Mouse (Mus musculus) B cell, adult 2 months (primary cell): Measurements from ENCODE around the gene Aunip.
A peak's percentile ranks its signal among the peaks of the same experiment; 100 is the strongest.

Experiments used
- DNase-seq, 2 experiments: peaks; one replicate each; pipeline ENCODE4 v3.0.0; 2022

Aunip gene

DNA sequence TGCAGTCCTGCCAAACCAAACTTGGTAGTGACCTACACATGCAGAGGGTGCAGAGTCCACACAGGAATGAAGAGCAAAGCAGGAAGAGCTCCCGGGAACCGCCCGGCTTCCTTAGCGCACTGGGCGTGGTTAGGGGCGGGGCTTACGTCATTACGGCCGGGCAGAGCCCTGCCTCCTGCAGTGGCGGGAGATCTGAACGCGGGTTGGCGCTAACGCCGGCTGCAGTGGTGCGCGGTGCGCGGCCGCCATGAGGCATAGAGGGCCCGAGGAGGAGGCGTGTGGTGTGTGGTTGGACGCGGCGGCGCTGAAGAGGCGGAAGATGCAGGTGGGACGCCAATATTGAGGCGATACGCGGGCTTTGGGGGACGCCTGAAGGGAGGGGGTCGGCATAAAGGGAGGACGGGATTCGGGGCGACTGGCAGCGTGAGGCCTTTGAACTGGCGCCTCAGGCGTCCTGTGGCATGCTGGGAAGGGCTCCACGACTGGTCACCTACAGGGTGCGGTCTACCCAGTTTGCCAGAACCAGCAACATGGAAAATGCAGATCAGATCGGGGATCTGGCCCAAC, at the start of gene Aunip:
Aunip (plus strand) TSS at position 155 of the 567 bp plus-strand sequence.
- DNase-seq, result peak; percentile 79 to 83

- DNase-seq, result no peak
Measured at GRCm38 (mm10) chr4:134461252-134461651, 49.5 kb upstream of the Aunip start.

- DNase-seq, result no peak
Measured at GRCm38 (mm10) chr4:134465789-134466188, 45.0 kb upstream of the Aunip start.

DNA sequence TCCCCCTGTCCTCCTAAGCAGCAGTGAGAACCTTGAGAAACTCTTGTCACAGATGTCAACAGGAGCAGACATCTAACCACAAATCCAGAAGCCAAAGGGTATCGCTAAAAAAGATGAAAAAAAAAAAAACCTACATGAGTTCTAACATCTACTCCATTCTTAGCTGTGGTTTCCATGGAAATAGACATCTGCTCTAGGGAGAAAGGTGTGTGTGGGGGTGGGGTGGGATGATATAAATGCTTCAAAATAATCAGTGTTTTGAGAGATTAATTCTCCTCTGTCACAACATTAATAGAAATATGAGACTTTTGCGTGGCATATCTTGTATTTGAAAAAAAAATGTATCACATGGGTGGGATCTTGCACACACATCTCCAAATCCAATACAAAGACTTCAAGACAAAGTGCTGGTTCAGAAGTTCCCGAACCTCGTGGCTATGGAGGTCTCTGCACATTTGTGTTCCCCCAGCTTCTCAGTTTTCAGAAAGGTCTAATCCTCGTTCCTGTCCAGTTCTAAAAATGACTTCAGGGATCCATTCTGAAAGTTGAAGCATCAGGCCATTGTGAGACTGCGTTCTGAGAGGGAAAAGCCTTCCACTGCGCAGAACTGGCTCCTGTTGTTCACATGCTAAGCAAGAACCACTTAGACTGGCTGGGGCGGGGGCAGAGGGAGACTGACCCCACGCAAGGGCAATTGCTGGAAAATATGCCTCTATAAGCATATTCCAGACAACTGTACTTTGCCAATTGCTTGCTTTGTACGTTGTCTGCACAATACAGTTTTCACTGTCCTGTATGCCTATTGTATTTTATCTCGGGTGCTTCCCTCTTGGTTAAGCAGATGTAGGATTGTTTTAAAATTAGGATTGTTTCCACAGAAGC, 44.2 kb upstream of the Aunip start:
- no peak for DNase-seq

GRCm38 (mm10) chr4:134467435-134468214, 43.2 kb upstream of the Aunip start:
- peak; percentile 28 to 37 for DNase-seq

GRCm38 (mm10) chr4:134468215-134468575, 42.6 kb upstream of the Aunip start, which contains the start of gene Stmn1:
Gene Stmn1, plus strand, starts transcription at chr4:134468320.
- peak; percentile 90 to 91 for DNase-seq

- DNase-seq, result peak; percentile 99
Measured at GRCm38 (mm10) chr4:134468578-134469266, 42.1 kb upstream of the Aunip start.

DNA sequence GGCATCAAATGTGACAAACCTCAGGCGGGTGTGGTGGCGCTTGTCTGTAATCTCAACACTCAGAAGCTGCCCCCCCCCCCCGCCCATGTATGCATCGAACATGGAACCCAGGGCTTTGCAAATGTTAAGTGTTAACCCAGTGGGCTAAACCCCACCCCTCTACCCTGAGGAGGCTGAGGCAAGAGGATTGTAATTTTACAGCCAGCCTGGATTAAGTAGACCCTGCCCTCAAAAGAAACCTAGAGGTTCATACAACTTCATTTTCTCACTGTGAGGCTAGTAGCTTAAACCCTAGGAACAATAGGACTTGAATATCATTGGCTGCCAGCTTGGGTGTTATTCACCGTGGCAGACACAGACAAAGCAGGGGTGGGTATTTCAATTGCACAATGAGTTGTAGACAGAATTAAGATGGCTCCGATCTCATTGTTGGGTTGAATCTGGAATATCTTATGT, 41.4 kb upstream of the Aunip start:
- DNase-seq, result no peak

DNA sequence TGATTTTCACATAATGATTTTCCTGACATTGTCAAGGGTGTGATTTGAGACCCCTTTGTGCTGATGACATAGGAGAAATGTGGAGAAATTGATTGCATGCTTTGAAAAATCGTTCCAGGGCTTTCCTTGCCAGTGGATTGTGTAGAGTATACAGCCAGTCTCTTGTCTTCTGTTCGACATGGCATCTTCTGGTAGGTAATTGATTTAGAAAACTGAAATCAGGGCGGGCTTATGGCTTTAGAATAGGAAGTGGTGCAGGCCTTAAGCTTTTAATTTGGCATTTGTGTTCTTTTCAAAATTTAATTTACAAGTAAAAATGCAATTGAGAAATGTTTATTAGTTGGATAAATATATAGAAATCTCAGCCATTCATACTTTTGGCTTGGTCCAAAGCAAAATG, 40.8 kb upstream of the Aunip start:
- DNase-seq, result no peak

- DNase-seq, result no peak
Measured at GRCm38 (mm10) chr4:134471469-134471868, 39.3 kb upstream of the Aunip start.

- DNase-seq, result no peak
Measured at GRCm38 (mm10) chr4:134473764-134474163, 37.0 kb upstream of the Aunip start.

- no peak for DNase-seq
Measured at GRCm38 (mm10) chr4:134474240-134474639, 36.6 kb upstream of the Aunip start.

DNA sequence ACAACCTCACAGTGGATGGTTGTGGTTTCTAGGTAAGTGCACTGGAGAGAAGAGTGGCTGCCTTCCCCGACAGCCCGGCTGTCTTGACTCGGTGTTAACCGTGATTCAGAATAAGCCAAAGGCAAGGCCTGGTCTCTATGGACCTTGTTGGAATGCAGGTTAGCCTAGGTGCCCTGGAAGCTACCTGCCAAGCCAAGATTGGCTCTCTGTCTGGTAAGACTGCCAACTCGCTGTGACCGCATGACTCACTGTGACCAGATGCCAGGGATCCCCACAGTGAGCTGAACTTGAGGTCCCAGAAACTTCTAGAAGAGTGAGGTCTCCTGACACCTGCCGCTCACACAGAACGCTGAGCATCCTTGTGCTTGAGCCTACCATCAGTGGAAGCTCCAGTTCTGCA, 33.9 kb upstream of the Aunip start:
- no peak for DNase-seq

GRCm38 (mm10) chr4:134478031-134478430, 32.8 kb upstream of the Aunip start:
- peak; percentile 98 for DNase-seq

DNA sequence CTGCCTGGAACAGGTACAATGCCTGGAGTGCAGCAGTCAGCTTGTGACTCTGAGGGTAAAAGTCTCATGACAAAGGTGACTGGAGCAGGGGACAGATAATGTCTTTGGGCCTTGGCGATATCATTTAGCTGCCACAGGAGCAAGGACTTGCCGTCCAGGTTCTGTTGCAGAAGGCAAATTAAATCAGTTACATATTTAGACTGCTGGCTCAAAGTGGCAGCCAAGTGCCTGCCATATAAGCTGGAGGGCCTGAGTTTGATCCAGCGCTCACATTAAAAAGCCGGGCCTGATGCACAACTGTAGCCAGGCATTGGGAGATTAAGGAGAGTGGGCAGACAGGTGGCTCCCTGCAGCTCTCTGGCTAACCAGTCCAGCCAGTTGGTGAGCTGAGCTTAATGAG, 31.0 kb upstream of the Aunip start:
- DNase-seq, result no peak

DNA sequence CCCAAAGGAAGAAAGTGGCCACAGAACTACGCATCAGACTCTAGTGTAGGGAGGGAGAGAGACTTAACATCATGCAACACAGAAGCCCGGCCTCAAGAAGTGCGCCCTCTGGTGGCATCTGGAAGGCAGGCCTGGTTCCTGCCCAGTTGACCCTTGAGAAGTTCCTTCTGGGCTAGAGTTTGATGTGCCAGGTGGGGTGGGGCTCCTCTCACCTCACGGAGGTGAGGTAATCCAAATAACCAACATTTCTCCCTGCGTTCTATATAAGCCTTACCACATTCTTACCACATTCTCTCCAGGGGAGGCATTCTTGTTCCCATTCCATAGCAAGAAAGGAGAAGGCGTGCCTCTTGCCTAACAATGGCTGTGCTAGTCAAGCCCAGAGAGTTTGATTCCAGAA, 29.9 kb upstream of the Aunip start:
- peak; percentile 85 to 86 for DNase-seq

DNA sequence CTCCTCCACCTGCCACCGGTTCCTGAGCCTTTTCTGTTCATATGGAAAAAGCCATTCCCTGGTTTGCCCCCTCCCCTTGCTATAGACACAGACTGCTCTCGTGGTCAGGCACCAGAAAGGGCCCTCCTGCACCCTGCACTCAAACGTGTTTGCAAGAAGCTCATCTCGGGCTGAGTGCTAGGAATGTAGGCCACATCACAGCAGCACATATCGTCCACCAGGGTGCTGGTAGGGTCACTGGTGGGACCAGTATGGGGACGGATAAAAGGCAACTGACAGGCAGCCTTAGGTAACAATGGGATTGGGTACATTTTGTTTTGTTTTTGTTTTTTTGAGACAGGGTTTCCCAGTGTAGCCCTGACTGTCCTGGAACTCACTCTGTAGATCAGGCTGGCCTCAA, 29.5 kb upstream of the Aunip start:
- no peak for DNase-seq

GRCm38 (mm10) chr4:134482442-134482841, 28.4 kb upstream of the Aunip start:
- DNase-seq, result no peak

DNA sequence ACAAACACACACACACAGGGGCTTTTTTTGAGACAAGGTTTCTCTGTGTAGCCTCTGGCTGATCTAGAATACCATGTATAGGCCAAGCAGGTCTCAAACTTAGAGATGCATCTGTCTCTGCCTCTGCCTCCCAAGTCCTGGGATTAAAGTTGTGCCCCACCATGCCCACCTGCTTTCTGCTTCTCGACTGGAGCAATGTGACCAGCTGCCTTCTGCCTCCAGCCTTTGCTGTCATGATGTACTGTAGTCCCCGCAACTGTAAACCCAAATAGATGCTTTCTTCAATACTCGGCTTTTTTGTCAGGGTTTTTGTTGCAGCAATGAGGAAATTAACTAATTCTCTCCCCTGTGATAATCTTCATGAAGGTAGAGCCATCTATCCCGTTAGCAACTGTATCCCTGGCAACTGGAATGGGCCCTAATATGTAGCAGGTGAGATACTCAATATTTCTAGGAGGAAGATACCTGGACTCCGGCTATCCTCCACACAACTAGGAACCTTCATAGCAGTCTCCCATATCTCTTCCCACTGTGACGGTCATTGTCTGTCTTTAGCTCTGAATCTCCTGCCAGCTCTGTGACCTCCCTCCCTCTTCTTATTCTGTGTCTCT, 27.6 kb upstream of the Aunip start:
- no peak for DNase-seq

DNA sequence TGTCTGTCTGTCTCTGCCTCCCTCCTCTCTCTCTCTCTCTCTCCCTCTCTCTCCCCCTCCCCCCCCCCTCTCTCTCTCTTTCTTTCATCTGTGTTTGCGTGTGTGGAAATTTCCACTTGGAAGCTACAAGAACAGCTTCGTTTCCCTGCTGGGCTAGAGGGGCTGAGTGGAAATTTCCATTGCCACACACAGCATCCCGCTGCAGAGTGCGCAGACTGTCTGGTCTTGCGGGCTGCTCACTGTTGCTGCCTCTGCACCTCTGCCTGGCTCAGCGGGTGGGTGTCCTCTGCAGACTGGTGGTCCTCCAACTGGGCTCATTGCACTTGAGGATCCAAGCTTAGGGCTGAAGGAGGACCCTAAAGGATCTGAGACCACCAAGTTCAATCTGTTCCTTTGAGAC, 27.1 kb upstream of the Aunip start:
- no peak for DNase-seq

DNA sequence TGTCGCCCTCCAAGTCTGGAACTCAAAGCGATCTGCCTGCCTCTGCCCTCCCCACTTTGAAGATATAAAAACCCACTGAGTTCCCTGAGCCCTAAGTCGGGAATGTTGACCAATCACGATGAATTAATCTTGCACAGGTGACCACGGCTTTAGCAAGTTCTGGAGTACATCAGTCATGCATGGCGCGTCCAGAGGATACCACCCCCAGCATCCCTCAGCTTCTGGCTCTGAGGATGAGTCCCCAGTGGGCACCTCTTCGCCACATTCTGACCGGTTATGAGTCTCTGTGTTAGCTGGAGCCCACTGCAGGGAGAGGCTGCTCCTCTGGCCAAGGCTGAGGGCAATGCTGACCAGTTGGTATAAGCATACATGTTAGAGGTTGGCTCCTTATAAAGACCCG, 26.6 kb upstream of the Aunip start:
- DNase-seq, result no peak

- DNase-seq, result no peak
Measured at GRCm38 (mm10) chr4:134485151-134485900, 25.5 kb upstream of the Aunip start.
